Mouse (Mus musculus) kidney, adult 2 months (tissue): ENCODE data around the gene Slc17a6. TPM values are rescaled to one million over a fixed set of nuclear protein-coding genes. Genes with fewer than 3 reads are reported as not detected.
"Not testable (repeated sequence)": the region's sequence is repeated elsewhere in the genome, so short reads cannot be mapped to it uniquely, and the experiment has no call there.

ENCODE experiments used
- DNase-seq: peaks from one replicate; pipeline ENCODE4 v3.0.0; 2021
- H3K27ac ChIP-seq: fragments of 200-500 bp; 2 replicates; pipeline ENCODE4 v1.5.1; 2012; ENCODE audit warnings: low read depth, low read length, control low read depth, inconsistent platforms; ENCODE audit not compliant: insufficient read depth
- H3K27me3 ChIP-seq: fragments of 200-500 bp; replicated peaks from 2 replicates; pipeline ENCODE4 v1.6.1; 2012; ENCODE audit warnings: mild to moderate bottlenecking, moderate library complexity, low read length, inconsistent platforms; ENCODE audit not compliant: control insufficient read depth, insufficient read depth
- H3K36me3 ChIP-seq: fragments of 200-500 bp; 2 replicates; pipeline ENCODE4 v1.6.1; 2012; ENCODE audit warnings: mild to moderate bottlenecking, moderate library complexity, low read length, inconsistent platforms; ENCODE audit not compliant: control insufficient read depth, insufficient read depth
- H3K4me1 ChIP-seq: fragments of 200-500 bp; 2 replicates; pipeline ENCODE4 v1.6.1; 2011; ENCODE audit warnings: low read length; ENCODE audit not compliant: control insufficient read depth, insufficient read depth
- H3K4me3 ChIP-seq: fragments of 200-500 bp; 2 replicates; pipeline ENCODE4 v1.5.1; 2011; ENCODE audit warnings: mild to moderate bottlenecking, low read depth, low read length, control low read depth; ENCODE audit not compliant: insufficient read depth
- CTCF ChIP-seq: fragments of 200-500 bp; conservative IDR thresholded peaks from 2 replicates; pipeline ENCODE4 v1.5.1; 2011; ENCODE audit warnings: low read depth, mild to moderate bottlenecking, control low read depth, low read length, moderate library complexity, mixed read lengths; ENCODE audit not compliant: insufficient read depth, insufficient read length
- POLR2A ChIP-seq: fragments of 200-500 bp; IDR thresholded peaks from one replicate; pipeline ENCODE4 v1.6.1; 2011; ENCODE audit warnings: low read depth, low read length, control low read depth
- WGBS: fragments of 180-500 bp; shearing (Covaris S2); methylation state at CpG from one replicate; pipeline ENCODE4 v1.1.7; 2018; 5-methylcytosine and 5-hydroxymethylcytosine counted together
- polyA plus RNA-seq: library from polyadenylated mRNA; depleted of rRNA; stranded (reverse); fragments of >200 nt; gene quantifications from 2 replicates; pipeline ENCODE4 v1.2.3, GENCODE M21; 2012; rRNA removed

Gene Slc17a6
- polyA plus RNA-seq, 1 experiment = not detected

GRCm38 (mm10) chr7:51693539-51694217 is 71.9 kb downstream of the Slc17a6 start:
- H3K36me3 ChIP-seq = no peaks in the 10 kb centered on the region
- no peak for DNase-seq
- no peak for TF ChIP-seq CTCF
- TF ChIP-seq POLR2A = no peak
- 83% methylated on average over 8 of the region's 8 CpGs for WGBS
- H3K27ac ChIP-seq = no peak overlapping the region
- no peaks in the 10 kb centered on the region for H3K27me3 ChIP-seq
- H3K4me3 ChIP-seq = no peak overlapping the region
- H3K4me1 ChIP-seq = no peaks in the 10 kb centered on the region

DNA sequence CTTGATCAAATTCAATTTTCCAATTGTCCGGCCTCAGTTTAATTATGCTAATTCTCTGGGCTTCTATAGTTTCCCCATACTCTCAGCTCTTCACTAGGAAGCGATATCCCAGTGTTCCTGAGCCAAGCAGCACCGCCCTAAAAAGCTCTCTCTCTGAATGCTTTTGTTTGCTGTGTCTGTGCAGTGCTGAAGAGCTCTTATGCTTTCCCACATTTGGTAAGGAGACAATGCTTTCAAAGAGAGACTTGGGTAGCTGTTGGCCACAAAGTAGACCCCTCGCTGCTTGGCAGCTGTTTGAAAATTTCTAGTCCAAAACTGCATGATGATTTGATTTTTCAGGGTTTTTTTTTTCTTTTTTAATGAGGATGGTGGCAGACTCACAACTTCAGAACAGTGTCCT is 72.6 kb downstream of the Slc17a6 start:
- Histone ChIP-seq H3K4me3 (no peak overlapping the region), H3K27ac (no peak overlapping the region), H3K36me3 (no peaks in the 10 kb centered on the region), H3K27me3 (no peaks in the 10 kb centered on the region), H3K4me1 (no peaks in the 10 kb centered on the region)
- 87% methylated on average over 4 of the region's 4 CpGs for WGBS
- DNase-seq = no peak
- TF ChIP-seq CTCF (no peak), POLR2A (no peak)

GRCm38 (mm10) chr7:51709508-51709907 is 87.7 kb downstream of the Slc17a6 start:
- 80% methylated on average over 3 of the region's 3 CpGs for WGBS
- Histone ChIP-seq H3K4me1 (no peaks in the 10 kb centered on the region), H3K27ac (no peak overlapping the region), H3K36me3 (no peaks in the 10 kb centered on the region), H3K27me3 (no peaks in the 10 kb centered on the region), H3K4me3 (no peak overlapping the region)
- TF ChIP-seq CTCF = no peak
- no peak for TF ChIP-seq POLR2A
- no peak for DNase-seq

- H3K27ac ChIP-seq = not testable (repeated sequence)
These were observed 88.5 kb downstream of the Slc17a6 start for GRCm38 (mm10) chr7:51710346-51710745.

GRCm38 (mm10) chr7:51715771-51716170 is 94.0 kb downstream of the Slc17a6 start:
- no peak for TF ChIP-seq CTCF
- no peak for TF ChIP-seq POLR2A
- Histone ChIP-seq H3K27ac (no peak overlapping the region), H3K4me1 (no peaks in the 10 kb centered on the region), H3K27me3 (no peaks in the 10 kb centered on the region), H3K36me3 (no peaks in the 10 kb centered on the region), H3K4me3 (no peak overlapping the region)
- no peak for DNase-seq
- WGBS = 89% methylated on average over 2 of the region's 2 CpGs

More at GRCm38 (mm10) chr7:51710346-51710745, 88.5 kb downstream of the Slc17a6 start:
- not testable (repeated sequence) for H3K4me3 ChIP-seq, DNase-seq, H3K4me1 ChIP-seq, H3K36me3 ChIP-seq, H3K27me3 ChIP-seq
- 78% methylated on average over 3 of the region's 3 CpGs for WGBS

Other genes with a start within 250 kb of the Slc17a6 start
- gene Ano5, start 111.0 kb upstream of the Slc17a6 start, polyA plus RNA-seq = 0.64 and 0.91 TPM in 2 replicates
- gene Gas2, start 240.0 kb downstream of the Slc17a6 start, polyA plus RNA-seq = 102 and 120 TPM in 2 replicates
- 4.0 and 6.6 TPM in 2 replicates for gene Fancf, start 240.3 kb downstream of the Slc17a6 start, polyA plus RNA-seq